Mouse (Mus musculus): ENCODE data around the gene Slc13a1. TPM values are rescaled to one million over a fixed set of nuclear protein-coding genes. Genes with fewer than 3 reads are reported as not detected.

The Slc13a1 gene
- polyA plus RNA-seq, 1 experiment from 2014 or later: not detected

DNA sequence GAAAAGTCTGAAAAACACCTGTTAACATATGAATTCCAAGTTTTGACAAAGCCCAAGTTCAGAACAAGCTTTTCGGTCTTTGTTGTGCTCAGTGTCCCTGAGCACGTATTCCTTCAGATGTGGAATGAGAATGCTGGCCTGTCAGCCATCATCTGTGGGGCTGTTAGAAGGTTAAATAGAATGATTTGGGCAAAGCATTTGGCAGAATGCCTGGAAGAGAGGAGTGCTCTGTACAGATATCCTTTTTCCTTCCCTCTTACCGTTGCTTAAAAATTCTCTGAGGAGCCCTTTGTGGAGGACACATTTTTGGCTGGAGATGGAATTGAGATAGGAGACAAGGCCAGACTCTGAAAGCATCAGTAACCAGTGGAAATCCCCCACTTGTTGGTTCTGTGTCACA, 2.6 kb downstream of the Slc13a1 start:
- Histone ChIP-seq H3K4me3 (replicated peaks) (no peak overlapping the region), H3K4me2 (no peak overlapping the region), H3K9me3 (replicated peaks) (no peaks in the 10 kb centered on the region), H3K36me3 (no peaks in the 10 kb centered on the region), H3K9ac (no peak overlapping the region), H3K27me3 (no peaks in the 10 kb centered on the region), H3K4me1 (replicated peaks) (no peaks in the 10 kb centered on the region), H3K27ac (no peak overlapping the region)
- 67% methylated on average over 3 of the region's 3 CpGs for WGBS (ENCODE audit: insufficient replicate concordance)
- ATAC-seq (ENCODE audit: low read depth) (no peak), DNase-seq (no peak)

DNA sequence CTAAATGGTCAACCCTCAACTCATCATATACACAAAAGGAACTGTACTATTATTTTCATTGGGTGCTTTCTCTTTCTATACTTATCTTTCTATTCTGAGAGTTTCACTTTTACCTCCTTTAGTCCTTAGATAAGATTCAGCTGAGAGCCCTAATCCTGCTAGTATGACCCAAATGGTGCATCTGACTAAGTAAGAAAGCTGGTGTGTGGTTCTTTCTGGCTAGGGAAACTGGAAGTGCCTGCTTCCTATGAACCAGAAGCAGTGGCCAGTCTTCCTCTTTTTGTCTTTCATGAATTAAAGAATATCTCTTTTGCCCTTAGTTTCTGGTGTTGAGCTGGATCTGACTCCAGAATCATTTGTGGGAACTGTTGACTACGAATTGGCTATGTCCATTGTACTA, 8.1 kb downstream of the Slc13a1 start:
- ATAC-seq (ENCODE audit: low read depth): no peak
- WGBS (ENCODE audit: insufficient replicate concordance): 50% methylated on average over 1 of the region's 1 CpGs
- Histone ChIP-seq H3K4me2 (no peak overlapping the region), H3K27me3 (no peaks in the 10 kb centered on the region), H3K9me3 (replicated peaks) (no peaks in the 10 kb centered on the region), H3K4me3 (replicated peaks) (no peak overlapping the region), H3K9ac (no peak overlapping the region), H3K27ac (no peak overlapping the region), H3K4me1 (replicated peaks) (no peaks in the 10 kb centered on the region), H3K36me3 (no peaks in the 10 kb centered on the region)
- no peak for DNase-seq

DNA sequence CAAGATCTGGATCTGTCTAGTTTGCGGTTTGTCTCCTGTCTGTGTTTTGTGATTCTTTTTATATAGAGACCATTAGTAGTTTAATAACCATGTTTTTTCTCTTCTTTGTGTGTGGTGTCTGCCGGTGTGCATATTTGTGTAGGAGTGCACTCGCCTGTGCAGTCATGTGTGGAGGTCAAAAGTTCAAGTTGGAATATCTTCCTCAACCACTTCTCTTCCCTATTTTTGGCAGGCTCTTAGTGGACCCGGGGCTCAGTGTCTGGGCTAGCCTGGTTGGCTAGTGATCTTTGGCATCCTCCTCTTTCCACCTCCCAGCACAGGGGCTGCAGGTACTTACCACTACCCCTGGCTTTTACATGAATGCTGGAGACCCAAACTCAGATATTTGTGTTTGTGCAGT, 13.0 kb downstream of the Slc13a1 start:
- H3K36me3 ChIP-seq: no peaks in the 10 kb centered on the region
- H3K4me1 ChIP-seq (replicated peaks): no peaks in the 10 kb centered on the region
- ATAC-seq (ENCODE audit: low read depth) (no peak), DNase-seq (no peak)
- no peak overlapping the region for H3K4me3 ChIP-seq (replicated peaks)
- no peak overlapping the region for H3K4me2 ChIP-seq
- H3K27ac ChIP-seq: no peak overlapping the region
- H3K27me3 ChIP-seq: no peaks in the 10 kb centered on the region
- no peak overlapping the region for H3K9ac ChIP-seq
- WGBS (ENCODE audit: insufficient replicate concordance): 51% methylated on average over 4 of the region's 4 CpGs
- H3K9me3 ChIP-seq (replicated peaks): no peaks in the 10 kb centered on the region

DNA sequence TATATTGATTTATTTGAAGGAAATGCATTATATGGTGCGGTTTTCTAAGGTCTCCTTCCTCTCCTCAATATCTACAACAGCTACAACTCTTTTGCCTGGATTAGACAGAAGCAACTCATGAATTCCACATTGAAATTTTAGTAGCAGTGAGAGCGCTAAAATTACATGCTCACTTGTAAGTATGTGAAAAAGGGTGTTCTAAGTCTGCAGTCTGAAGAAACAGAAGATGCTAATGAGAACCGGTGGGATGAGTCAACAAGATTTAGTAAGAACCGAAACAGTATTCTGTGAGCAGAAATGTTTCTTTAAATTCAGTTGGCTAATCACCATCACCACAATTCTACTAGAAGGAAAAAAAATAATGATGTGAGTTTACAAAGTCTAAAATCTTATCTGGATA, 34.9 kb downstream of the Slc13a1 start:
- Histone ChIP-seq H3K4me2 (no peak overlapping the region), H3K4me3 (replicated peaks) (no peak overlapping the region), H3K4me1 (replicated peaks) (no peaks in the 10 kb centered on the region), H3K36me3 (no peaks in the 10 kb centered on the region), H3K9me3 (replicated peaks) (no peaks in the 10 kb centered on the region), H3K27me3 (no peaks in the 10 kb centered on the region), H3K9ac (no peak overlapping the region), H3K27ac (no peak overlapping the region)
- no peak for DNase-seq
- WGBS (ENCODE audit: insufficient replicate concordance): 62% methylated on average over 4 of the region's 4 CpGs
- no peak for ATAC-seq (ENCODE audit: low read depth)

- ATAC-seq (ENCODE audit: low read depth): no peak
- DNase-seq: no peak
- Histone ChIP-seq H3K9me3 (replicated peaks) (no peaks in the 10 kb centered on the region), H3K27ac (no peak overlapping the region), H3K4me3 (replicated peaks) (no peak overlapping the region), H3K4me1 (replicated peaks) (no peaks in the 10 kb centered on the region), H3K27me3 (no peaks in the 10 kb centered on the region), H3K4me2 (no peak overlapping the region), H3K36me3 (no peaks in the 10 kb centered on the region), H3K9ac (no peak overlapping the region)
Observed at GRCm38 (mm10) chr6:24122632-24123031, 45.3 kb downstream of the Slc13a1 start.

DNA sequence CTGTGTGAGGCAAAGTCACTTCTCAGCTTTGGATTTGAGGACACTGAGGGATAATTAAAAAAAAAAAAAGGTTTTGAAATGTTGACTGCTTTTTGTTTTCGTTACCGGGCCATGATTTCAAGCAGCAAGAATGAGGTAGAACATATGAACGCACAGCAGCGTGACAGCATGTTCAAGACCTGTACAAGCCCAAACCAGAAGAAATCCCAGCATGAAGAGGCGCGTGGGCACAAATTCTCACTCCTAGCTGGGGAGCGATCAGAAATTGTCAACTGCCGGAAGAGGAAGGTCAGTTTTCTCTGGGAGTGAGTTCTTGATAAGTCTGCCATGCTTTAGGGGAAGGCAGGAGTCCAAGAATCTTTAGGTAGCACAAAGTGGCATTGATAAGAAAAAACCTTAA, 56.3 kb downstream of the Slc13a1 start:
- H3K4me2 ChIP-seq: no peak overlapping the region
- no peak overlapping the region for H3K4me3 ChIP-seq (replicated peaks)
- WGBS (ENCODE audit: insufficient replicate concordance): 80% methylated on average over 8 of the region's 8 CpGs
- no peak overlapping the region for H3K27ac ChIP-seq
- no peaks in the 10 kb centered on the region for H3K9me3 ChIP-seq (replicated peaks)
- H3K4me1 ChIP-seq (replicated peaks): no peaks in the 10 kb centered on the region
- no peaks in the 10 kb centered on the region for H3K27me3 ChIP-seq
- DNase-seq (no peak), ATAC-seq (ENCODE audit: low read depth) (no peak)
- H3K36me3 ChIP-seq: no peaks in the 10 kb centered on the region
- no peak overlapping the region for H3K9ac ChIP-seq

- 72% methylated on average over 4 of the region's 4 CpGs for WGBS (ENCODE audit: insufficient replicate concordance)
- H3K27me3 ChIP-seq: no peaks in the 10 kb centered on the region
- DNase-seq (no peak), ATAC-seq (ENCODE audit: low read depth) (no peak)
- H3K36me3 ChIP-seq: no peaks in the 10 kb centered on the region
- H3K9me3 ChIP-seq (replicated peaks): no peaks in the 10 kb centered on the region
- H3K4me2 ChIP-seq: no peak overlapping the region
- no peak overlapping the region for H3K27ac ChIP-seq
- no peak overlapping the region for H3K4me3 ChIP-seq (replicated peaks)
- H3K4me1 ChIP-seq (replicated peaks): no peaks in the 10 kb centered on the region
- no peak overlapping the region for H3K9ac ChIP-seq
Observed at GRCm38 (mm10) chr6:24108471-24108870, 59.4 kb downstream of the Slc13a1 start.

DNA sequence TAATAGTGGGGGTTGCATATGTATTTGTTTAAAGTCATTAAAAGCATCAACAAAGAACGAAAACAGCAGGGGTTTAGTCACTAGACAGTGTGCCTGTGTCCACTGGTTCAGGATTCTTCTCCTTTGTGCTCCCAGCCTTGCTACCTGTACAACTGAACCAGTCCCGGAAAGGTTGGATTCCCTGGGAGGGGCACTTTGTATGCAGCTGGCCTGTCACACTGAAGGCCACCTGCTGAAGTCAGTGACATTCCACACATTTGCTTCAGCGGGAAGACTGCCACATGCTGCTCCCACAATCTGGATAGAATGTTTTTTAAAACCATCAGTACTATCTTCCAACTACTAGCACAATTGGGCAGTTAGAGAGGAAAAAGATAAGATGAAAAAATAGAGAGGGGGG, 61.7 kb downstream of the Slc13a1 start:
- no peaks in the 10 kb centered on the region for H3K9me3 ChIP-seq (replicated peaks)
- no peak overlapping the region for H3K27ac ChIP-seq
- no peaks in the 10 kb centered on the region for H3K27me3 ChIP-seq
- ATAC-seq (ENCODE audit: low read depth): no peak
- no peaks in the 10 kb centered on the region for H3K4me1 ChIP-seq (replicated peaks)
- H3K9ac ChIP-seq: no peak overlapping the region
- no peak overlapping the region for H3K4me2 ChIP-seq
- WGBS (ENCODE audit: insufficient replicate concordance): 48% methylated on average over 3 of the region's 3 CpGs
- H3K36me3 ChIP-seq: no peaks in the 10 kb centered on the region
- no peak overlapping the region for H3K4me3 ChIP-seq (replicated peaks)
- DNase-seq: no peak

DNA sequence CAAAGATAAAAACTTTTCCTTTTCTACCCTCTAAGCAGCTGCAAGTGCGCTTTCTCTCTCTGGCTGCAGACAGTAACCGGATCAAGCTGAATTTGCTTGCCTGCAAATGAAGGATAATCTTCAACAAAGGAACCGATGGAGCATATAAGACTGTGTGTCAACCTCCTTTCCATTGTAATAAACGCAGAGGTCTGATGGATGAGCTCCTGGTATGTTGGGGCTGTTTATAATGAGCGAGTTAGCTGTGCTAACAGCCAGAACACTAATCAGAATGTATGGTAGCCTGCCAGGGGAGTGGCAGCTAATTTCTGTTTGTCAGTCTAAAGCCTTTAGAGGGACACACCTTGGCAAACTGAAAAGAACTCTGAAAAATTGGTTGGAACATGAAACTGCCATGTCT, 62.2 kb downstream of the Slc13a1 start:
- whole genome bisulfite sequencing (ENCODE audit: insufficient replicate concordance): 61% methylated on average over 5 of the region's 5 CpGs
- Histone ChIP-seq H3K27me3 (no peaks in the 10 kb centered on the region), H3K4me3 (replicated peaks) (no peak overlapping the region), H3K36me3 (no peaks in the 10 kb centered on the region), H3K4me1 (replicated peaks) (no peaks in the 10 kb centered on the region), H3K9me3 (replicated peaks) (no peaks in the 10 kb centered on the region), H3K4me2 (no peak overlapping the region), H3K9ac (no peak overlapping the region), H3K27ac (no peak overlapping the region)
- no peak for ATAC-seq (ENCODE audit: low read depth)
- no peak for DNase-seq

GRCm38 (mm10) chr6:24101281-24101680, 66.6 kb downstream of the Slc13a1 start:
- no peak overlapping the region for H3K4me2 ChIP-seq
- no peak overlapping the region for H3K4me3 ChIP-seq (replicated peaks)
- H3K27me3 ChIP-seq: no peaks in the 10 kb centered on the region
- DNase-seq (no peak), ATAC-seq (ENCODE audit: low read depth) (no peak)
- H3K4me1 ChIP-seq (replicated peaks): no peaks in the 10 kb centered on the region
- no peaks in the 10 kb centered on the region for H3K36me3 ChIP-seq
- 56% methylated on average over 1 of the region's 1 CpGs for WGBS (ENCODE audit: insufficient replicate concordance)
- H3K27ac ChIP-seq: no peak overlapping the region
- H3K9ac ChIP-seq: no peak overlapping the region
- no peaks in the 10 kb centered on the region for H3K9me3 ChIP-seq (replicated peaks)

GRCm38 (mm10) chr6:24100705-24101104, 67.2 kb downstream of the Slc13a1 start:
- no peak for ATAC-seq (ENCODE audit: low read depth)
- no peak for DNase-seq
- H3K4me3 ChIP-seq (replicated peaks): no peak overlapping the region
- H3K4me1 ChIP-seq (replicated peaks): no peaks in the 10 kb centered on the region
- no peaks in the 10 kb centered on the region for H3K9me3 ChIP-seq (replicated peaks)
- H3K9ac ChIP-seq: no peak overlapping the region
- no peaks in the 10 kb centered on the region for H3K36me3 ChIP-seq
- no peak overlapping the region for H3K27ac ChIP-seq
- 56% methylated on average over 5 of the region's 5 CpGs for WGBS (ENCODE audit: insufficient replicate concordance)
- no peaks in the 10 kb centered on the region for H3K27me3 ChIP-seq
- no peak overlapping the region for H3K4me2 ChIP-seq

GRCm38 (mm10) chr6:24097400-24097799, 70.5 kb downstream of the Slc13a1 start:
- H3K4me3 ChIP-seq (replicated peaks): no peak overlapping the region
- ATAC-seq (ENCODE audit: low read depth) (no peak), DNase-seq (no peak)

GRCm38 (mm10) chr6:24076089-24076488, 91.8 kb downstream of the Slc13a1 start:
- H3K27me3 ChIP-seq: no peaks in the 10 kb centered on the region
- no peak for ATAC-seq (ENCODE audit: low read depth)
- H3K4me3 ChIP-seq (replicated peaks): no peak overlapping the region
- no peak overlapping the region for H3K9ac ChIP-seq
- H3K27ac ChIP-seq: no peak overlapping the region
- no peak overlapping the region for H3K4me2 ChIP-seq
- no peaks in the 10 kb centered on the region for H3K36me3 ChIP-seq
- DNase-seq: no peak
- H3K9me3 ChIP-seq (replicated peaks): no peaks in the 10 kb centered on the region
- H3K4me1 ChIP-seq (replicated peaks): no peaks in the 10 kb centered on the region
- whole genome bisulfite sequencing (ENCODE audit: insufficient replicate concordance): 36% methylated on average over 2 of the region's 2 CpGs

More at GRCm38 (mm10) chr6:24097400-24097799, 70.5 kb downstream of the Slc13a1 start:
- Histone ChIP-seq H3K4me2 (no peak overlapping the region), H3K27me3 (no peaks in the 10 kb centered on the region), H3K9ac (no peak overlapping the region), H3K27ac (no peak overlapping the region), H3K4me1 (replicated peaks) (no peaks in the 10 kb centered on the region), H3K36me3 (no peaks in the 10 kb centered on the region), H3K9me3 (replicated peaks) (no peaks in the 10 kb centered on the region)
